ENCODE assay signal across 8 mouse cellular contexts in the genomic region with DNA sequence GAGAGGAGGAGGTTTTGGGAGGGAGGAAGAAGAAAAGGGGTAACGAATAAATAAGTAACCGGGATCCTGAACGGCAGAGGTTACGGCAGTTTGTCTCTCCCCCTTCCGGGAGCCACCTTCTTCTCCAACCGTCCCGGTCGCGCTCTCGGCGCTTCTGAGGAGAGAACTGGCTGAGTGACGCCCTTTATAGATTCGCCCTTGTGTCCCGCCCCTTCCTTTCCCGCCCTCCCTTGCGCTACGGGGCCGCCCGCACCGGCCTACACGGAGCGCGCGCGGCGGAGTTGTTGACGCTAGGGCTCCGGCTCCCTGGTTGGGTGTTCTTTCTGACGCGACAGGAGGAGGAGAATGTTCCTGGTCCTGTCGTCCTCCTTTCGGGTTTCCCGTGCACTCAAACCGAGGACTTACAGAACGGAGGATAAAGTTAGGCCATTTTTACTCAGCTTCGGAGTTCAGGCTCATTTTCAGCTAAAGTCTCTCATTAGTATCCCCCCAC. TPM values are rescaled to one million over a fixed set of nuclear protein-coding genes. Genes with fewer than 3 reads are reported as not detected.
DNase-seq lines count a peak whose midpoint lies in the region; ATAC-seq lines count a peak whose summit lies in the region.

A gene (minus strand): TSS at position 160 of the 493 bp plus-strand sequence.

- H3K4me2 ChIP-seq in heart, embryonic 14.5 days (ENCODE audit: low read length) = peak within 1 kb of the TSS; percentile 81
- H3K4me2 ChIP-seq in liver, embryonic 13.5 days = peak within 1 kb of the TSS; percentile 90
- peak within 1 kb of the TSS; percentile 75 for H3K4me2 ChIP-seq in stomach, embryonic 16.5 days (ENCODE audit: low read depth, low read length)

- ATAC-seq in heart, embryonic 14.5 days (ENCODE audit: insufficient number of reproducible peaks, insufficient read depth, low FRiP score, low read depth) = peak; percentile 96
- ATAC-seq in liver, embryonic 13.5 days (ENCODE audit: low read depth) = peak; percentile 88
- ATAC-seq in stomach, embryonic 16.5 days (ENCODE audit: insufficient read depth, low FRiP score) = peak; percentile 95

- H3K9ac ChIP-seq in heart, embryonic 14.5 days (ENCODE audit: low read length) = peak within 1 kb of the TSS; percentile 84
- peak within 1 kb of the TSS; percentile 87 for H3K9ac ChIP-seq in liver, embryonic 13.5 days
- H3K9ac ChIP-seq in stomach, embryonic 16.5 days (ENCODE audit: low read length) = peak within 1 kb of the TSS; percentile 81

- under 1% methylated on average over 34 of the region's 36 CpGs for WGBS in heart, embryonic 14.5 days
- WGBS in liver, embryonic 13.5 days (ENCODE audit: insufficient replicate concordance) = under 1% methylated on average over 36 of the region's 36 CpGs
- WGBS in stomach, embryonic 16.5 days = 0% methylated on average over 29 of the region's 36 CpGs

- H3K36me3 ChIP-seq in heart, embryonic 14.5 days (ENCODE audit: control insufficient read depth, insufficient read depth, low read length) = no peaks in the 10 kb centered on the region
- H3K36me3 ChIP-seq in liver, embryonic 13.5 days = peaks cover 11% of the 10 kb centered on the region
- no peaks in the 10 kb centered on the region for H3K36me3 ChIP-seq in stomach, embryonic 16.5 days (ENCODE audit: control insufficient read depth, insufficient read depth, low read length)

- peak within 1 kb of the TSS; percentile 70 for H3K4me3 ChIP-seq in brown adipose tissue, adult 24 weeks (ENCODE audit: insufficient read depth, low read depth, low read length)
- peak within 1 kb of the TSS; percentile 51 to 82 for H3K4me3 ChIP-seq in heart, embryonic 14.5 days (ENCODE audit: control insufficient read depth in 1 of 2, insufficient read depth in 1 of 2, low read depth in 1 of 2, low read length in 2 of 2)
- H3K4me3 ChIP-seq in liver, embryonic 13.5 days (replicated peaks) = peak within 1 kb of the TSS; percentile 71
- H3K4me3 ChIP-seq in stomach, embryonic 16.5 days (replicated peaks; ENCODE audit: low read length) = peak within 1 kb of the TSS; percentile 77

- peak; percentile 99 for DNase-seq in CD4-positive, CD25-positive, alpha-beta regulatory T cell, adult 2 months (ENCODE audit: low read depth, low spot score)
- peak; percentile 94 for DNase-seq in fibroblast of lung, adult 2 months (ENCODE audit: low read depth)
- peak; percentile 98 for DNase-seq in kidney, postnatal 14 days
- peak; percentile 94 for DNase-seq in liver, embryonic 13.5 days
- DNase-seq in neural tube, embryonic 10.5 days (ENCODE audit: extremely low spot score, low spot score) = peak; percentile 99

- H3K27ac ChIP-seq in brown adipose tissue, adult 24 weeks (replicated peaks; ENCODE audit: low read depth, low read length) = peak within 1 kb of the TSS; percentile 99
- peak within 1 kb of the TSS; percentile 95 to 100 for H3K27ac ChIP-seq in heart, embryonic 14.5 days (replicated peaks in 1 of 2; ENCODE audit: control insufficient read depth in 1 of 2, insufficient read depth in 1 of 2, low read depth in 2 of 2, low read length in 2 of 2)
- H3K27ac ChIP-seq in liver, embryonic 13.5 days = peak within 1 kb of the TSS; percentile 99
- H3K27ac ChIP-seq in stomach, embryonic 16.5 days (ENCODE audit: low read length) = peak within 1 kb of the TSS; percentile 92

- H3K9me3 ChIP-seq in heart, embryonic 14.5 days (ENCODE audit: control insufficient read depth, low read length) = no peaks in the 10 kb centered on the region
- no peaks in the 10 kb centered on the region for H3K9me3 ChIP-seq in liver, embryonic 13.5 days (replicated peaks)
- no peaks in the 10 kb centered on the region for H3K9me3 ChIP-seq in stomach, embryonic 16.5 days (replicated peaks; ENCODE audit: control insufficient read depth, low read length)

- H3K27me3 ChIP-seq in heart, embryonic 14.5 days (ENCODE audit: control insufficient read depth, insufficient read depth, low read length) = no peaks in the 10 kb centered on the region
- no peaks in the 10 kb centered on the region for H3K27me3 ChIP-seq in liver, embryonic 13.5 days
- no peaks in the 10 kb centered on the region for H3K27me3 ChIP-seq in stomach, embryonic 16.5 days (ENCODE audit: control insufficient read depth, insufficient read depth, low read length)

- H3K4me1 ChIP-seq in brown adipose tissue, adult 24 weeks (ENCODE audit: control insufficient read depth, insufficient read depth, insufficient read length, low read length) = 0 out of 2 replicates have a peak, but pooled peaks cover 3% of the 10 kb centered on the region
- peaks cover 6 to 37% of the 10 kb centered on the region in 2 experiments for H3K4me1 ChIP-seq in heart, embryonic 14.5 days (ENCODE audit: control insufficient read depth in 2 of 2, insufficient read depth in 2 of 2, low read length in 2 of 2)
- H3K4me1 ChIP-seq in liver, embryonic 13.5 days (replicated peaks) = peaks cover 57% of the 10 kb centered on the region
- H3K4me1 ChIP-seq in stomach, embryonic 16.5 days (ENCODE audit: control insufficient read depth, insufficient read depth, low read length) = peaks cover 35% of the 10 kb centered on the region

RNA-seq across cellular contexts. Expression of the gene that starts here (rescaled TPM):
- polyA plus RNA-seq in brown adipose tissue, adult 24 weeks (2012; ENCODE audit: insufficient read depth, insufficient read length, missing spikeins) = 10.4 and 16.5 TPM in 2 replicates
- 19.9 and 20.1 TPM in 2 replicates for polyA plus RNA-seq in heart, embryonic 14.5 days (2014; fragmentation: Nextera tagmentation; extraction: Ambion mirVana)
- polyA plus RNA-seq in liver, embryonic 13.5 days (2015; fragmentation: Nextera tagmentation; extraction: Ambion mirVana) = 9.6 and 10.8 TPM in 2 replicates
- polyA plus RNA-seq in stomach, embryonic 16.5 days (2015; fragmentation: Nextera tagmentation; extraction: Ambion mirVana) = 17.7 and 20.6 TPM in 2 replicates

Comparison
In these comparisons a context has a peak if more than half of its experiments do, and no peak if none do; other contexts are left out.
1. Peak in every context shown above with its lines: DNase-seq, ATAC-seq, H3K4me3 ChIP-seq and H3K27ac ChIP-seq.